Mouse (Mus musculus): Measurements from ENCODE around the gene Car3.

Car3 gene

GRCm38 (mm10) chr3:14876325-14876918 lies 13.1 kb downstream of the Car3 start:
- no peak for DNase-seq (ENCODE audit: low read depth, low spot score)

- no peak for DNase-seq (ENCODE audit: low read depth, low spot score)
Measured at GRCm38 (mm10) chr3:14877251-14877909, 14.1 kb downstream of the Car3 start.

GRCm38 (mm10) chr3:14878749-14879223 lies 15.5 kb downstream of the Car3 start:
- no peak for DNase-seq (ENCODE audit: low read depth, low spot score)

GRCm38 (mm10) chr3:14879293-14879692 lies 16.0 kb downstream of the Car3 start:
- DNase-seq (ENCODE audit: low read depth, low spot score), result no peak

GRCm38 (mm10) chr3:14880277-14880676 lies 17.0 kb downstream of the Car3 start:
- no peak for DNase-seq (ENCODE audit: low read depth, low spot score)

- DNase-seq (ENCODE audit: low read depth, low spot score), result no peak
Measured at GRCm38 (mm10) chr3:14882005-14882404, 18.7 kb downstream of the Car3 start.

- DNase-seq (ENCODE audit: low read depth, low spot score), result no peak
Measured at GRCm38 (mm10) chr3:14882756-14883155, 19.4 kb downstream of the Car3 start.

GRCm38 (mm10) chr3:14884826-14885225 lies 21.5 kb downstream of the Car3 start:
- DNase-seq (ENCODE audit: low read depth, low spot score), result peak; percentile 60

GRCm38 (mm10) chr3:14886102-14887098 lies 23.1 kb downstream of the Car3 start, which contains the start of gene Car2:
Gene Car2, plus strand, starts transcription at chr3:14886273.
- peak; percentile 83 for DNase-seq (ENCODE audit: low read depth, low spot score)

GRCm38 (mm10) chr3:14887134-14887666 lies 23.9 kb downstream of the Car3 start:
- DNase-seq (ENCODE audit: low read depth, low spot score), result no peak

- DNase-seq (ENCODE audit: low read depth, low spot score), result peak; percentile 53
Measured at GRCm38 (mm10) chr3:14887686-14888295, 24.5 kb downstream of the Car3 start.

- DNase-seq (ENCODE audit: low read depth, low spot score), result no peak
Measured at GRCm38 (mm10) chr3:14888549-14888948, 25.2 kb downstream of the Car3 start.

- no peak for DNase-seq (ENCODE audit: low read depth, low spot score)
Measured at GRCm38 (mm10) chr3:14889085-14889484, 25.8 kb downstream of the Car3 start.

GRCm38 (mm10) chr3:14889716-14890409 lies 26.6 kb downstream of the Car3 start:
- no peak for DNase-seq (ENCODE audit: low read depth, low spot score)

GRCm38 (mm10) chr3:14892991-14893390 lies 29.7 kb downstream of the Car3 start:
- no peak for DNase-seq (ENCODE audit: low read depth, low spot score)

- DNase-seq (ENCODE audit: low read depth, low spot score), result no peak
Measured at GRCm38 (mm10) chr3:14893700-14894099, 30.4 kb downstream of the Car3 start.

GRCm38 (mm10) chr3:14895333-14895732 lies 32.0 kb downstream of the Car3 start:
- DNase-seq (ENCODE audit: low read depth, low spot score), result no peak

- no peak for DNase-seq (ENCODE audit: low read depth, low spot score)
Measured at GRCm38 (mm10) chr3:14897770-14898169, 34.5 kb downstream of the Car3 start.

GRCm38 (mm10) chr3:14903380-14903779 lies 40.1 kb downstream of the Car3 start:
- DNase-seq (ENCODE audit: low read depth, low spot score), result no peak

GRCm38 (mm10) chr3:14904165-14904564 lies 40.9 kb downstream of the Car3 start:
- no peak for DNase-seq (ENCODE audit: low read depth, low spot score)

GRCm38 (mm10) chr3:14907271-14907670 lies 44.0 kb downstream of the Car3 start:
- no peak for DNase-seq (ENCODE audit: low read depth, low spot score)

Measured in brain, adult 2 months (tissue).